Mouse (Mus musculus) embryonic facial prominence, embryonic 13.5 days (tissue): ENCODE results near the gene Asb4. TPM values are rescaled to one million over a fixed set of nuclear protein-coding genes. Genes with fewer than 3 reads are reported as not detected.
A peak's percentile ranks its signal among the peaks of the same experiment; 100 is the strongest.

Experiments
- ATAC-seq: fragments of 200-750 bp; cut with Nextera tagmentation; 2 replicates; pipeline ENCODE4 v1.8.0; 2017; ENCODE audit warnings: low read depth; ENCODE audit not compliant: insufficient number of reproducible peaks, insufficient read depth, low FRiP score, low TSS enrichment
- H3K27ac ChIP-seq: fragments of 300-500 bp; sonication (generic); 2 replicates; pipeline ENCODE4 v1.5.1; 2015; ENCODE audit warnings: moderate library complexity, mild to moderate bottlenecking, inconsistent platforms
- H3K27me3 ChIP-seq: fragments of 300-500 bp; sonication (generic); 2 replicates; pipeline ENCODE4 v1.6.1; 2015; ENCODE audit warnings: mild to moderate bottlenecking, inconsistent platforms
- H3K36me3 ChIP-seq: fragments of 300-500 bp; sonication (generic); 2 replicates; pipeline ENCODE4 v1.6.1; 2015; ENCODE audit warnings: mild to moderate bottlenecking, inconsistent platforms
- H3K4me1 ChIP-seq: fragments of 300-500 bp; sonication (generic); 2 replicates; pipeline ENCODE4 v1.6.1; 2015; ENCODE audit warnings: inconsistent platforms
- H3K4me2 ChIP-seq: fragments of 300-500 bp; sonication (generic); 2 replicates; pipeline ENCODE4 v1.6.1; 2015; ENCODE audit warnings: moderate library complexity, mild to moderate bottlenecking, inconsistent platforms
- H3K4me3 ChIP-seq: fragments of 300-500 bp; sonication (generic); 2 replicates; pipeline ENCODE4 v1.5.1; 2015; ENCODE audit warnings: mild to moderate bottlenecking, inconsistent platforms
- H3K9ac ChIP-seq: fragments of 300-500 bp; sonication (generic); 2 replicates; pipeline ENCODE4 v1.6.1; 2015; ENCODE audit warnings: mild to moderate bottlenecking, inconsistent platforms
- H3K9me3 ChIP-seq: fragments of 300-500 bp; sonication (generic); 2 replicates; pipeline ENCODE4 v1.6.1; 2016; ENCODE audit warnings: inconsistent platforms
- WGBS: fragments of 180-500 bp; shearing (Covaris S2); methylation state at CpG from one replicate; pipeline ENCODE4 v1.1.7; 2015; ENCODE audit warnings: mixed read lengths; 5-methylcytosine and 5-hydroxymethylcytosine counted together
- polyA plus RNA-seq: library from polyadenylated mRNA; unstranded; fragments of >200 nt; fragmentation: Nextera tagmentation; extraction: Ambion mirVana; gene quantifications from 2 replicates; pipeline ENCODE4 v1.2.1, GENCODE M21; 2015

Asb4 gene
- polyA plus RNA-seq, 1 experiment from 2014 or later = 23.9 TPM

DNA sequence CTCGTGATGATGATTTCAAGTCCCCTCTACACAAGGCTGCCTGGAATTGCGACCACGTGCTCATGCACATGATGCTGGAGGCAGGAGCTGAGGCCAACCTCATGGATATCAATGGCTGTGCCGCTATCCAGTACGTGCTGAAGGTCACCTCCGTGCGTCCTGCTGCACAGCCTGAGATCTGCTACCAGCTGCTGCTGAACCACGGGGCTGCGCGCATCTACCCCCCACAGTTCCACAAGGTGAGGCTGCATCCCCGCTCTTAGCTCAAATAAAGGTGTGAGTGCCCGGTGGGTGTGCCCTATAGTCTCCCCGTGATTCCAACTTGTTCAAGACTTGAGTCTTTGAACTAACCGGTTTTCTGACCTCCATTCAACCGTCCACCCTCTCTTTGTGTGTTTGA is 40.4 kb downstream of the Asb4 start:
- 0 out of 2 replicates have a peak, but pooled peaks have one; percentile 26 for ATAC-seq
- 74% methylated on average over 15 of the region's 15 CpGs for WGBS
- H3K9ac ChIP-seq = no peak overlapping the region

GRCm38 (mm10) chr6:5427033-5427432 is 43.8 kb downstream of the Asb4 start:
- no peak for ATAC-seq
- Histone ChIP-seq H3K27ac (no peak overlapping the region), H3K9me3 (no peaks in the 10 kb centered on the region), H3K36me3 (no peaks in the 10 kb centered on the region), H3K27me3 (no peaks in the 10 kb centered on the region), H3K4me2 (no peak overlapping the region), H3K4me3 (no peak overlapping the region), H3K4me1 (peaks cover 1% of the 10 kb centered on the region; the same call in 1 of the 2 replicates), H3K9ac (no peak overlapping the region)
- 72% methylated on average over 2 of the region's 2 CpGs for WGBS

More for the DNA sequence above, 40.4 kb downstream of the Asb4 start:
- Histone ChIP-seq H3K27ac (no peak overlapping the region), H3K36me3 (no peaks in the 10 kb centered on the region), H3K27me3 (no peaks in the 10 kb centered on the region), H3K4me3 (no peak overlapping the region), H3K9me3 (no peaks in the 10 kb centered on the region), H3K4me1 (peaks cover 11% of the 10 kb centered on the region), H3K4me2 (no peak overlapping the region)

DNA sequence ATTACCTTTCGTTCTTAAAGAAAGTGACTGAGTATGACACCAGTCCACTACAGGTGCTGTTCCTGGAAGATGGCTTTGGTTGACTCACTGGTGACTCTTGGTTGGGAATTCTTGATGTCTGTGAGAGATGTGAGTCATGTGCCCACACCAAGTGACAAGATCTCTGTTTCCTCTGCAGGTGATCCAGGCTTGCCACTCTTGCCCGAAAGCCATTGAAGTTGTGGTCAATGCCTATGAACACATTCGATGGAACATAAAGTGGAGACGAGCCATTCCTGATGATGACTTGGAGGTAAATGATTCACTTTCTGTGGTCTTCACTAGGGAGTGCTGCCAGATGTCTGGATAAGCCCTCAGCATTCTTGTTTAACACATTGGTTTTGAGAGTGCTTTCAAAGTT is 46.4 kb downstream of the Asb4 start:
- no peak for ATAC-seq
- no peaks in the 10 kb centered on the region for H3K36me3 ChIP-seq
- no peak overlapping the region for H3K4me3 ChIP-seq
- H3K4me1 ChIP-seq = no peaks in the 10 kb centered on the region
- no peak overlapping the region for H3K9ac ChIP-seq
- no peaks in the 10 kb centered on the region for H3K27me3 ChIP-seq
- no peak overlapping the region for H3K27ac ChIP-seq
- WGBS = 87% methylated on average over 4 of the region's 4 CpGs
- no peaks in the 10 kb centered on the region for H3K9me3 ChIP-seq
- H3K4me2 ChIP-seq = no peak overlapping the region

DNA sequence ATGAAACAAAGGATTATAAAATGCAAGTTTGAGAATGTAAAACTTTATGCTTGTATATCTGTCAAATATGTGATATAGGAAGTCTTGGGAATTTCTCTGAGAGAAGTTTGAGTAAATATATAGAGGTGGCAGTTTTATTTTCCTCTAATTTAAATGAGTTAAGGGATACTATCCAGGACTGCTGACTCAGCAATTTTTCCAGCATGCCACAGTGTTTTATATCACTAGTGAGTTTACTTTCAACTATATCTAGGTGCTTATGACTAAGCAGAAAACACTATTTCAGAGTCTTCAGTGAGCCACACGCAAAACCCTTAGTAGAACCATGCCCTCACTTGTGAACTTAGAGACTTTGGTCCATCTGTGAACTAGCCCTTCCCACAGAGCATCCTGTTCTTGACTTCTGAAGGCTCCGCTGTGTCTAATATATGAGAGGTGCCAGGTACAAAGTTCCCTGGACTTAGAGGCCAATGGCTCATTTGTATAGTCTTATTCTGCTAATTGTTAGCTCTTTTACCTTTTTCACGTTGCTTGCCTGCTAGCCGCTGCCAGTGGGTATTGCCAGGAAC is 46.9 kb downstream of the Asb4 start:
- Histone ChIP-seq H3K27ac (no peak overlapping the region), H3K4me1 (no peaks in the 10 kb centered on the region), H3K36me3 (no peaks in the 10 kb centered on the region), H3K27me3 (no peaks in the 10 kb centered on the region), H3K4me2 (no peak overlapping the region), H3K9me3 (no peaks in the 10 kb centered on the region), H3K9ac (no peak overlapping the region), H3K4me3 (no peak overlapping the region)
- no peak for ATAC-seq
- 94% methylated on average over 4 of the region's 4 CpGs for WGBS

- Histone ChIP-seq H3K4me2 (no peak overlapping the region), H3K9ac (no peak overlapping the region), H3K4me1 (no peaks in the 10 kb centered on the region), H3K27me3 (no peaks in the 10 kb centered on the region), H3K27ac (no peak overlapping the region), H3K4me3 (no peak overlapping the region), H3K9me3 (no peaks in the 10 kb centered on the region), H3K36me3 (no peaks in the 10 kb centered on the region)
- ATAC-seq = no peak
- 83% methylated on average over 2 of the region's 2 CpGs for WGBS
Measured at GRCm38 (mm10) chr6:5433887-5434286, 50.7 kb downstream of the Asb4 start.

GRCm38 (mm10) chr6:5437757-5438156 is 54.6 kb downstream of the Asb4 start:
- H3K27ac ChIP-seq = no peak overlapping the region
- no peaks in the 10 kb centered on the region for H3K9me3 ChIP-seq
- no peak for ATAC-seq
- no peaks in the 10 kb centered on the region for H3K36me3 ChIP-seq
- H3K4me2 ChIP-seq = no peak overlapping the region
- no peak overlapping the region for H3K4me3 ChIP-seq
- peaks cover 3% of the 10 kb centered on the region; the same call in 1 of the 2 replicates for H3K4me1 ChIP-seq
- WGBS = 34% methylated on average over 4 of the region's 4 CpGs
- H3K9ac ChIP-seq = no peak overlapping the region
- no peaks in the 10 kb centered on the region for H3K27me3 ChIP-seq

- no peak for ATAC-seq
- no peaks in the 10 kb centered on the region for H3K36me3 ChIP-seq
- WGBS = 86% methylated on average over 6 of the region's 6 CpGs
Measured at GRCm38 (mm10) chr6:5441221-5441620, 58.0 kb downstream of the Asb4 start.

DNA sequence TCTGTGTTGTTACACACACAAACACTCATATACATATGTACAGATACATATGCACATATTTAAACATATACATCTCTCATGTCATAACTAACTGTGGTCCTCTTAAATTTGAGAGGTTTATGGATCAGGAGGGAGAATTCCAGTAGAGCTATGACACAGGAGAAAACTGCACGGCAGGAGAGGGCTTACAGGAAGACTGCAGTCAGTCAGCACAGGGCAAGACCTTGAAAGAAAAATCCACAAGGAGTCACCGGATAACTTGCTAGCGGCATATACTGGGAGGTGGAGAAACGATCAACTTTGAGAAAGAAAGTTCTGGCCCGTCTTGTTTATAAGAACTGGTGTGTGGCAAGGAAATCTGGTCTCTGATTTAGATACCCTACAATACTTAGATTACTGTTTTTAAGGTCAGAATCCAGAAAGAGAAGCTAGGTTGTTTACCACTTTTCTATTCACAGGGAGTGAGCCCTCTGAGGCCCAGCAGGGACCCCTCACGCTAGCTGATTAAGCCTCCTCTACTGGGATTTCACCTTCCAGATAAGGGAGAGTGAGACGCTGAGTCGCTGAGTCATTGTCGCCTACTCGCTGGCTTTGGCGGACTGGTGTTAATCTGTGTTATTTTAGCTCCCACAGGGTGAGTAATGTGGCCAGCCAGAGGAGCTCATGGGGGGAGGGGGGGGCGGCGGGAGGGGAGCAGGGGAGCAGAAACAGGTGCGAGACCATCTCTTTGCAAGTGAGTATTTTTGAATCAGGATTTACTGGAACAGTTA is 59.3 kb downstream of the Asb4 start:
- ATAC-seq = peak; percentile 20; the same call in 1 of the 2 replicates

More at GRCm38 (mm10) chr6:5441221-5441620, 58.0 kb downstream of the Asb4 start:
- Histone ChIP-seq H3K9ac (no peak overlapping the region), H3K27me3 (no peaks in the 10 kb centered on the region), H3K4me2 (no peak overlapping the region), H3K27ac (no peak overlapping the region), H3K4me3 (no peak overlapping the region), H3K9me3 (no peaks in the 10 kb centered on the region), H3K4me1 (peaks cover 12% of the 10 kb centered on the region; the same call in 1 of the 2 replicates)

GRCm38 (mm10) chr6:5443104-5443863 is 60.1 kb downstream of the Asb4 start:
- Histone ChIP-seq H3K36me3 (no peaks in the 10 kb centered on the region), H3K9me3 (no peaks in the 10 kb centered on the region), H3K4me2 (peak overlapping the region; percentile 30), H3K9ac (no peak overlapping the region), H3K4me3 (no peak overlapping the region), H3K27ac (no peak overlapping the region), H3K27me3 (no peaks in the 10 kb centered on the region), H3K4me1 (peaks cover 12% of the 10 kb centered on the region; the same call in 1 of the 2 replicates)
- WGBS = 22% methylated on average over 13 of the region's 13 CpGs
- ATAC-seq = no peak

More for the DNA sequence above, 59.3 kb downstream of the Asb4 start:
- H3K4me1 ChIP-seq = peaks cover 12% of the 10 kb centered on the region; the same call in 1 of the 2 replicates
- no peaks in the 10 kb centered on the region for H3K9me3 ChIP-seq
- H3K27ac ChIP-seq = no peak overlapping the region
- 5% methylated on average over 14 of the region's 14 CpGs for WGBS
- H3K27me3 ChIP-seq = no peaks in the 10 kb centered on the region
- H3K4me3 ChIP-seq = no peak overlapping the region
- H3K9ac ChIP-seq = no peak overlapping the region
- no peaks in the 10 kb centered on the region for H3K36me3 ChIP-seq
- H3K4me2 ChIP-seq = peak overlapping the region; percentile 30; the same call in 1 of the 2 replicates

- Histone ChIP-seq H3K27me3 (no peaks in the 10 kb centered on the region), H3K36me3 (no peaks in the 10 kb centered on the region), H3K4me2 (no peak overlapping the region), H3K27ac (no peak overlapping the region), H3K9me3 (no peaks in the 10 kb centered on the region), H3K4me3 (no peak overlapping the region), H3K4me1 (peaks cover 12% of the 10 kb centered on the region; the same call in 1 of the 2 replicates), H3K9ac (no peak overlapping the region)
- no peak for ATAC-seq
- WGBS = 90% methylated on average over 5 of the region's 5 CpGs
Measured at GRCm38 (mm10) chr6:5444331-5444898, 61.2 kb downstream of the Asb4 start.

- Histone ChIP-seq H3K4me1 (peaks cover 12% of the 10 kb centered on the region; the same call in 1 of the 2 replicates), H3K36me3 (no peaks in the 10 kb centered on the region), H3K27me3 (no peaks in the 10 kb centered on the region), H3K4me2 (no peak overlapping the region), H3K27ac (no peak overlapping the region), H3K9me3 (no peaks in the 10 kb centered on the region), H3K9ac (no peak overlapping the region), H3K4me3 (no peak overlapping the region)
- 90% methylated on average over 4 of the region's 4 CpGs for WGBS
- ATAC-seq = no peak
Measured at GRCm38 (mm10) chr6:5447013-5447412, 63.8 kb downstream of the Asb4 start.
